Mouse (Mus musculus) induced T-regulatory cell, adult 2 months (primary cell): ENCODE results near the gene Coa6.

Experiments used
- DNase-seq: peaks from one replicate; pipeline ENCODE4 v3.0.0-alpha.2; 2012; ENCODE audit warnings: low read depth

Gene Coa6

DNA sequence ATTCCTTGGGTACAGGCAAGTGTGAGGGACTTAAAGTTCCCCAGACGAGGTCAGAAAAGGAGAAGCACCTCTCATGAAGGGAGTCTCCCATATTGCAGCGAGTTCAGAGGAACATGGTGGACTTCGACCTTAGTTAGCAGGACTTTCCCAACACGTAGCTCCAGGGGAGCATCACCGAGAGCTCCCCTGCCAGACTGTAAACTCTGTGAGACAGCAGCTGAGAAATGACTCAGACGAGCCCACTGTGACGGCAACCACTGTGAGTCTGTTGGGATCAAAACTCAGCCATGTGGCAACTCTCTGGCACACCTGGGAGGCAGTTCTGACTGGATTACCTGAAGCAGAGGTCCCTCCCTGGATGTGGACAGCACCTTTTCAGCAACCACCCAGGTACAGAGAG is 41.8 kb downstream of the Coa6 start:
- no peak for DNase-seq

DNA sequence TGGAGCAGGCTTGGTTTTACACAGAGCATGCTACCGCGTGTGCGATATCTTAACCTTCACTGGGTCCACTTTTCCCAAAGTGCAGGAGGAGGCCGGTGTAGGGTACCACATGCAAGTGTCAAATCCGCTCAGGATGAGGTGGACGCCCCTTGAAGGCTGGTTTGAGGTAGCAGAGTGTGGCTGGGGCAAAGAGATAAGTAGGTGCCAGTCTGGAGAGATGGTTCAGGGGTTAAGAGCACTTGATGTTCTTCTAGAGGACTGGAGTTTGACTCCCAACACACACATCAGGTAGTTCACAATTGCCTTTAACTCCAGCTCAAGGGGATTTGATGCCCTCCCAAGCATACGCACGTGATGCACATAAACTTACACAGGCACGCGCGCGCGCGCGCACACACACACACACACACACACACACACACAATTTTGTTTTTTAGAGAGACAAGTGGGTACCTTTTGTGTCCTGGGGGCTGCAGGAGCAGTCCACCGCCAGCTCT is 51.5 kb downstream of the Coa6 start:
- DNase-seq: no peak

DNA sequence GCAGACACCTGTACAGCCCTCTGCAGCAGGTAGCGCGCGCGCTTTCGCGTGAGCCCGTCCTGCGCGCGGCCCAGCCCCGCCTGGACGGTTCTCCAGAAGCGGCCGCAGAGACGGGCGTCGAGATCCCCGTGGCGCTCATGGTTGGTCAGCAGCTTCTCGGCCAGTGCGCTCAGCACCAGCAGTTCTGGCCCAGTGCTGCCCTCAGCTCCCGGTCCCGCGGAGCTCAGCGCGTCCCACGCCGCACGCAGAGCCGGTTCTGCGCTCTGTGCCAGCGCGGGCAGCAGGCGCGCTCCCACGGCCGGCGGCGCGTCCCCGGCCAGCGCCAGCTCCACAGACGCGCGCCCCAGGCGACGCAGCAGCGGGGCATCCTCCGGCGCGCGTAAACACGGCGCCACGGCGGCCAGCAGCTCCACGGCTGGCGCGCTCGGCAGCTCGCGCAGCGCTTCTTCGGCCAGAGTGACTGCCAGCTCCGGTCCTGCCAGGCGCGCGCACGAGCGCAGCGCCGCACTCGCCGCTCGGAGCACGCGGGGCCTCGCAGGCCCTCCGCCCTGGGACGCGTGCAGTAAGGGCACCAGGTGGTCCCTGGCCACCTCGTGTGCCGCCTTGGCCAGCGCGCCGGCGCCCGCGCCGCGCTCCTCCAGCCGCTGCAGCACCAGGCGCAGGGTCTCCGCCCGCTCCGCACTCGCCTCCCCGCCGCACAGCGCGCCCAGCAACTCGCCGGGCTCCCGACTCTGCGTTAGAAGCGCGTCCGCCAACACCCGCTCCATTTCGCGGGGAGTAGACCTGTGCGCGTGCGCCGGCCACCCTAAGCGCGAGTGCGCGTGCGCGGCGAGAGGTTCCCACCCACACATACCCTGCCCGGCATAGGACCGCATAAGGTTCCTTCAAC is 52.2 kb downstream of the Coa6 start, which contains the start of gene Tarbp1:
Gene Tarbp1 (minus strand): TSS at position 767 of the 889 bp plus-strand sequence.
- DNase-seq: peak; percentile 92
